Mouse (Mus musculus): ENCODE measurements around the gene Vamp1. TPM values are rescaled to one million over a fixed set of nuclear protein-coding genes. Genes with fewer than 3 reads are reported as not detected.

Gene Vamp1
- polyA plus RNA-seq, 1 experiment = 14.3 TPM

- H3K4me3 ChIP-seq (ENCODE audit: low read depth, low read length) = peak overlapping the region; percentile 90
- H3K27ac ChIP-seq (ENCODE audit: insufficient read depth, low read length) = peak overlapping the region; percentile 76
- no peaks in the 10 kb centered on the region for H3K9me3 ChIP-seq (replicated peaks; ENCODE audit: control insufficient read depth, insufficient read depth, low read length, poor library complexity, severe bottlenecking)
- no peak for TF ChIP-seq CTCF (IDR thresholded peaks at IDR 0.05; ENCODE audit: low read depth, low read length)
- no peak for TF ChIP-seq EP300 (IDR thresholded peaks at IDR 0.05; ENCODE audit: insufficient read depth, low read depth, low read length)
- TF ChIP-seq POLR2A (IDR thresholded peaks at IDR 0.05; ENCODE audit: insufficient read depth, low read length) = no peak
- H3K4me1 ChIP-seq (ENCODE audit: control insufficient read depth, insufficient read depth, low read length) = peaks cover 3% of the 10 kb centered on the region
- H3K9ac ChIP-seq (ENCODE audit: low read depth, poor library complexity, severe bottlenecking) = peak overlapping the region; percentile 59
- H3K36me3 ChIP-seq (ENCODE audit: control insufficient read depth, insufficient read depth, low read length, poor library complexity, severe bottlenecking) = peaks cover 52% of the 10 kb centered on the region
- no peaks in the 10 kb centered on the region for H3K27me3 ChIP-seq (ENCODE audit: control insufficient read depth, insufficient read depth, low read length, poor library complexity, severe bottlenecking)
Observed at GRCm38 (mm10) chr6:125190816-125191215, 24.5 kb upstream of the Vamp1 start.

GRCm38 (mm10) chr6:125191332-125192015 is 23.9 kb upstream of the Vamp1 start, which contains the start of the genes Ncapd2 and Mrpl51:
Gene Ncapd2, minus strand, starts transcription at chr6:125191701.
Gene Mrpl51, plus strand, starts transcription at chr6:125191801.
- peak within 1 kb of the TSS; percentile 97 for H3K4me3 ChIP-seq (ENCODE audit: low read depth, low read length)
- peak within 1 kb of the TSS; percentile 98 for H3K27ac ChIP-seq (ENCODE audit: insufficient read depth, low read length)
- H3K9me3 ChIP-seq (replicated peaks; ENCODE audit: control insufficient read depth, insufficient read depth, low read length, poor library complexity, severe bottlenecking) = no peaks in the 10 kb centered on the region
- H3K9ac ChIP-seq (ENCODE audit: low read depth, poor library complexity, severe bottlenecking) = peak within 1 kb of the TSS; percentile 89
- H3K4me1 ChIP-seq (ENCODE audit: control insufficient read depth, insufficient read depth, low read length) = peaks cover 3% of the 10 kb centered on the region
- TF ChIP-seq CTCF (IDR thresholded peaks at IDR 0.05; ENCODE audit: low read depth, low read length) (no peak), EP300 (IDR thresholded peaks at IDR 0.05; ENCODE audit: insufficient read depth, low read depth, low read length) (no peak), POLR2A (IDR thresholded peaks at IDR 0.05; ENCODE audit: insufficient read depth, low read length) (no peak)
- H3K36me3 ChIP-seq (ENCODE audit: control insufficient read depth, insufficient read depth, low read length, poor library complexity, severe bottlenecking) = peaks cover 45% of the 10 kb centered on the region
- H3K27me3 ChIP-seq (ENCODE audit: control insufficient read depth, insufficient read depth, low read length, poor library complexity, severe bottlenecking) = no peaks in the 10 kb centered on the region

GRCm38 (mm10) chr6:125192016-125192714 is 23.2 kb upstream of the Vamp1 start:
- TF ChIP-seq POLR2A (IDR thresholded peaks at IDR 0.05; ENCODE audit: insufficient read depth, low read length) (no peak), EP300 (IDR thresholded peaks at IDR 0.05; ENCODE audit: insufficient read depth, low read depth, low read length) (0 out of 2 replicates have a peak, but pooled peaks have one; percentile 23), CTCF (IDR thresholded peaks at IDR 0.05; ENCODE audit: low read depth, low read length) (no peak)
- Histone ChIP-seq H3K4me3 (ENCODE audit: low read depth, low read length) (peak overlapping the region; percentile 97), H3K9ac (ENCODE audit: low read depth, poor library complexity, severe bottlenecking) (peak overlapping the region; percentile 89), H3K4me1 (ENCODE audit: control insufficient read depth, insufficient read depth, low read length) (peaks cover 3% of the 10 kb centered on the region), H3K36me3 (ENCODE audit: control insufficient read depth, insufficient read depth, low read length, poor library complexity, severe bottlenecking) (peaks cover 38% of the 10 kb centered on the region), H3K27ac (ENCODE audit: insufficient read depth, low read length) (peak overlapping the region; percentile 98), H3K27me3 (ENCODE audit: control insufficient read depth, insufficient read depth, low read length, poor library complexity, severe bottlenecking) (no peaks in the 10 kb centered on the region), H3K9me3 (replicated peaks; ENCODE audit: control insufficient read depth, insufficient read depth, low read length, poor library complexity, severe bottlenecking) (no peaks in the 10 kb centered on the region)

- Histone ChIP-seq H3K27me3 (ENCODE audit: control insufficient read depth, insufficient read depth, low read length, poor library complexity, severe bottlenecking) (no peaks in the 10 kb centered on the region), H3K9ac (ENCODE audit: low read depth, poor library complexity, severe bottlenecking) (peak overlapping the region; percentile 89), H3K9me3 (replicated peaks; ENCODE audit: control insufficient read depth, insufficient read depth, low read length, poor library complexity, severe bottlenecking) (no peaks in the 10 kb centered on the region), H3K27ac (ENCODE audit: insufficient read depth, low read length) (0 out of 2 replicates have a peak overlapping the region, but pooled peaks have one; percentile 34), H3K36me3 (ENCODE audit: control insufficient read depth, insufficient read depth, low read length, poor library complexity, severe bottlenecking) (peaks cover 32% of the 10 kb centered on the region), H3K4me3 (ENCODE audit: low read depth, low read length) (peak overlapping the region; percentile 97), H3K4me1 (ENCODE audit: control insufficient read depth, insufficient read depth, low read length) (peaks cover 3% of the 10 kb centered on the region)
- TF ChIP-seq EP300 (IDR thresholded peaks at IDR 0.05; ENCODE audit: insufficient read depth, low read depth, low read length) (no peak), POLR2A (IDR thresholded peaks at IDR 0.05; ENCODE audit: insufficient read depth, low read length) (no peak), CTCF (IDR thresholded peaks at IDR 0.05; ENCODE audit: low read depth, low read length) (no peak)
Observed at GRCm38 (mm10) chr6:125192841-125193240, 22.5 kb upstream of the Vamp1 start.

- H3K4me1 ChIP-seq (ENCODE audit: control insufficient read depth, insufficient read depth, low read length) = peaks cover 3% of the 10 kb centered on the region
- no peak for TF ChIP-seq CTCF (IDR thresholded peaks at IDR 0.05; ENCODE audit: low read depth, low read length)
- no peak for TF ChIP-seq EP300 (IDR thresholded peaks at IDR 0.05; ENCODE audit: insufficient read depth, low read depth, low read length)
- TF ChIP-seq POLR2A (IDR thresholded peaks at IDR 0.05; ENCODE audit: insufficient read depth, low read length) = no peak
- no peak overlapping the region for H3K4me3 ChIP-seq (ENCODE audit: low read depth, low read length)
Observed at GRCm38 (mm10) chr6:125193390-125193789, 22.0 kb upstream of the Vamp1 start.

More at GRCm38 (mm10) chr6:125193390-125193789, 22.0 kb upstream of the Vamp1 start:
- Histone ChIP-seq H3K36me3 (ENCODE audit: control insufficient read depth, insufficient read depth, low read length, poor library complexity, severe bottlenecking) (peaks cover 27% of the 10 kb centered on the region), H3K27me3 (ENCODE audit: control insufficient read depth, insufficient read depth, low read length, poor library complexity, severe bottlenecking) (no peaks in the 10 kb centered on the region), H3K27ac (ENCODE audit: insufficient read depth, low read length) (no peak overlapping the region), H3K9ac (ENCODE audit: low read depth, poor library complexity, severe bottlenecking) (0 out of 2 replicates have a peak overlapping the region, but pooled peaks have one; percentile 20), H3K9me3 (replicated peaks; ENCODE audit: control insufficient read depth, insufficient read depth, low read length, poor library complexity, severe bottlenecking) (no peaks in the 10 kb centered on the region)

Measured in ES-Bruce4 (cell line).